Mouse (Mus musculus): ENCODE data around the gene Ptprh. TPM values are rescaled to one million over a fixed set of nuclear protein-coding genes. Genes with fewer than 3 reads are reported as not detected.

Ptprh gene
- polyA plus RNA-seq, 2 experiments: not detected

DNA sequence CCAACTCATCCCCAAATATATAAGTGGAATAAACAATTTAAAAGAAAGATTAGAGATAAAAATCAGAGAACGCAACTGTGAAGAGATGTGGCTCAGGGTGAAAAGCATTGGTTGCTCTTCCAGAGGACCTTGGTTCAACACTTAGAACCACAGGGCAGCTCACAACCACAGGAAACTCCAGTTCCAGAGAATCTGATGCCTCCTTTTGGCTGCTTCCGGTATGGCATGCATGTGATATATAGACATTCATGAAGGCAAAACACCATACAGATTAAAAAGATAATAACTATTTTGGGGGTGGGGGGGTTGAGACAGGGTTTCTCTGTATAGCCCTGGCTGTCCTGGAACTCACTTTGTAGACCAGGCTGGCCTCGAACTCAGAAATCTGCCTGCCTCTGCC, 41.2 kb downstream of the Ptprh start:
- ATAC-seq (ENCODE audit: insufficient read depth): no peak
- no peaks in the 10 kb centered on the region for H3K4me1 ChIP-seq (replicated peaks; ENCODE audit: control insufficient read depth in 2 of 2, insufficient read depth in 2 of 2, low read length in 1 of 2)
- H3K4me3 ChIP-seq (ENCODE audit: insufficient read depth in 1 of 2, low read depth in 2 of 2, low read length in 2 of 2): no peak overlapping the region
- no peak for TF ChIP-seq EP300 (IDR thresholded peaks at IDR 0.05; ENCODE audit: low read depth)
- peak; percentile 16; the same call in 1 of the 2 replicates for TF ChIP-seq CTCF (IDR thresholded peaks at IDR 0.05; ENCODE audit: low read depth)
- WGBS (ENCODE audit: insufficient replicate concordance): 76% methylated on average over 3 of the region's 3 CpGs
- no peaks in the 10 kb centered on the region for H3K9me3 ChIP-seq (ENCODE audit: control insufficient read depth, low read length)
- H3K4me2 ChIP-seq (ENCODE audit: low read depth): no peak overlapping the region
- no peaks in the 10 kb centered on the region for H3K36me3 ChIP-seq (replicated peaks; ENCODE audit: control insufficient read depth, insufficient read depth, low read depth)
- no peaks in the 10 kb centered on the region for H3K27me3 ChIP-seq (ENCODE audit: control insufficient read depth, insufficient read depth, low read length)
- no peak for DNase-seq (ENCODE audit: low read depth in 3 of 3, low spot score in 3 of 3)
- H3K9ac ChIP-seq (replicated peaks): no peak overlapping the region
- H3K27ac ChIP-seq: no peak overlapping the region

DNA sequence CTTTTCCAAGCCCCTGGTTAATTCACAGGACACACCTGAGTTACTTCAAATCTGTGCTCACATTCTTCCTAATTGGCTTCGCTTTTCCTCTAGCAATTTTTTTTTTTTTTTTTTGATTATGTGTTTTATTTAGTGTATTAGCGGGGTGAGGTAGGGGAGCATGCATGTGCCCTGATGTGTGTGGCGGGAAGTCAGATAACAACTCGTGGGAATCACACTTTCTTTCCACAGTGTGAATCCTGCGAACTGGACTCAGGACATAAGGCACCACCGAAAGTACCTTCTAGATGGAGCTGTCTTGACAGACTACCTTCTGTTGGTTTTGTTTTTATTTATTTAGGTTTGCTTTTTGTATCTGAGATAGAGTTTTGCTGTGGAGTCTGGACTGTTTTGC, 46.7 kb downstream of the Ptprh start:
- H3K27ac ChIP-seq: no peak overlapping the region
- no peak for TF ChIP-seq CTCF (IDR thresholded peaks at IDR 0.05; ENCODE audit: low read depth)
- TF ChIP-seq EP300 (IDR thresholded peaks at IDR 0.05; ENCODE audit: low read depth): no peak
- no peak for ATAC-seq (ENCODE audit: insufficient read depth)
- DNase-seq (ENCODE audit: low read depth in 3 of 3, low spot score in 3 of 3): no peak
- no peak overlapping the region for H3K9ac ChIP-seq (replicated peaks)
- no peaks in the 10 kb centered on the region for H3K27me3 ChIP-seq (ENCODE audit: control insufficient read depth, insufficient read depth, low read length)
- WGBS (ENCODE audit: insufficient replicate concordance): 46% methylated on average over 6 of the region's 6 CpGs
- H3K36me3 ChIP-seq (replicated peaks; ENCODE audit: control insufficient read depth, insufficient read depth, low read depth): no peaks in the 10 kb centered on the region
- H3K9me3 ChIP-seq (ENCODE audit: control insufficient read depth, low read length): no peaks in the 10 kb centered on the region
- H3K4me2 ChIP-seq (ENCODE audit: low read depth): no peak overlapping the region
- H3K4me1 ChIP-seq (replicated peaks; ENCODE audit: control insufficient read depth in 2 of 2, insufficient read depth in 2 of 2, low read length in 1 of 2): no peaks in the 10 kb centered on the region
- H3K4me3 ChIP-seq (ENCODE audit: insufficient read depth in 1 of 2, low read depth in 2 of 2, low read length in 2 of 2): no peak overlapping the region

DNA sequence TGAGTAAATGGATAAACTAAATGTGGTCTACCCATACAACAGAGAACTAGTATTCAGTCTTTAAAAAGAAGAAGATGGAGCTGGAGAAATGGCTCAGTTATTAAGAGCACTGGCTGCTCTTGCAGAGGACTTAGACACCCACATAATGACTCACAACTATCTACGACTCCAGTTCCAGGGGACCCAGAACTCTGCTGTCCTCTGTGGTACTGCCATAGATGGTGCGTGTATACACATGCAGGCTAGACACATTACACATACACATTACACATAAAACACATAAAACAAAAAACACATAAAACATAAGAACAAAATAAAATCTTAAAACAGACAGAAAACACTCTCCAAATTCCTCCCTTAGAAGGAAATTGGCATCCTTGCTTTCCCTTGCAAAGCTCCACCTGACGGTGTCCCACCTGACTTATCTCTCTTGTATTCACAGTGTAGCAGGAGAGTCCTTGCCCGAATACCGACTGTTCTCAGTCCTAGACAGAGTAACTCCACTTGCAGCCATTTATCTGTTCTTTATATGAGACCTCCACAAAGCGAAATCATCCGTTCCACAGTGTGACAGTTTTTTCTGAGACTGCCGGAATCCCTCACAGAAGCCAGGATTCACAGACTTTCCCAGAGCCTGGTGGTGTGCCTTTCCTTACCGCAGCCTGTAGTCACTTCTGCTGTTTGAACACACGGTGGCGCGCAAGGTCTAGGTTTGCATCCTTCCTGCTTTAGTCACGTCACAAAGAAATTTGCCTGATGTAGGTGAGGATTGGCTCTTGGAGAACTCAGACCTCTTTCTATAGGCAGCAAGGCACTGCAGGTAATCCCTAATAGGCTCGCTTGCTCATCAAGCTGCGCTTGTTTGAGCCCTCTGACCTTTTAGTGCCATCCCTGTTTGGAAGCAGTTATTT, 47.3 kb downstream of the Ptprh start:
- Histone ChIP-seq H3K36me3 (replicated peaks; ENCODE audit: control insufficient read depth, insufficient read depth, low read depth) (no peaks in the 10 kb centered on the region), H3K4me3 (ENCODE audit: insufficient read depth in 1 of 2, low read depth in 2 of 2, low read length in 2 of 2) (no peak overlapping the region), H3K9me3 (ENCODE audit: control insufficient read depth, low read length) (no peaks in the 10 kb centered on the region), H3K4me2 (ENCODE audit: low read depth) (no peak overlapping the region), H3K4me1 (replicated peaks; ENCODE audit: control insufficient read depth in 2 of 2, insufficient read depth in 2 of 2, low read length in 1 of 2) (no peaks in the 10 kb centered on the region), H3K27ac (no peak overlapping the region), H3K9ac (replicated peaks) (no peak overlapping the region), H3K27me3 (ENCODE audit: control insufficient read depth, insufficient read depth, low read length) (no peaks in the 10 kb centered on the region)
- DNase-seq (ENCODE audit: low read depth in 3 of 3, low spot score in 3 of 3) (peak; percentile 55 to 69 (median 59)), ATAC-seq (ENCODE audit: insufficient read depth) (peak; percentile 74)
- 13% methylated on average over 15 of the region's 15 CpGs for WGBS (ENCODE audit: insufficient replicate concordance)
- TF ChIP-seq EP300 (IDR thresholded peaks at IDR 0.05; ENCODE audit: low read depth) (no peak), CTCF (IDR thresholded peaks at IDR 0.05; ENCODE audit: low read depth) (peak; percentile 96)

DNA sequence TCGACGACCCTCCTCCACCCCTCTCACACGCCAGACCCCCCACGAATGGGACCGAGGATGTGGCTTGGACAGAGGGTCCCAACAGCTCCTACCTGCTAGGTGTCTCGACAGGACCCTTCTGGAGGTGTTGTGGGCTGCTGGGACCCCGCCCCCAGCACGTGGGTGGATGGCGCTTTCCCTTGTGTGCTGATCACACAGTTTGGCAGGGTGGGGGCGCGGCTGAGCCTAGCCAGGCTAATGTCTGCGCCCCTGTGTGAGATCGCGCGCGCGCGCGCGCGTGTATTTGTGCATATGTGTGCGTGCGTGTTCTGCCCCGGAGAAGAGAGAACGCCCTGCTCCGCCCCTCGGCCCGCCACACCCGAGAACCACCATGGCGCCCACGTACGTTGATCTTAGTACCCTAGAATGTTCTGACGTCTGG, 56.6 kb downstream of the Ptprh start, which contains the start of gene Syt5:
Gene Syt5 (minus strand): TSS at position 321 of the 421 bp plus-strand sequence.
- no peaks in the 10 kb centered on the region for H3K36me3 ChIP-seq (replicated peaks; ENCODE audit: control insufficient read depth, insufficient read depth, low read depth)
- no peaks in the 10 kb centered on the region for H3K9me3 ChIP-seq (ENCODE audit: control insufficient read depth, low read length)
- no peak for ATAC-seq (ENCODE audit: insufficient read depth)
- 6% methylated on average over 33 of the region's 33 CpGs for whole genome bisulfite sequencing (ENCODE audit: insufficient replicate concordance)
- no peaks in the 10 kb centered on the region; the same call in 1 of the 2 replicates for H3K27me3 ChIP-seq (ENCODE audit: control insufficient read depth, insufficient read depth, low read length)
- no peak for DNase-seq (ENCODE audit: low read depth in 3 of 3, low spot score in 3 of 3)
- H3K4me1 ChIP-seq (replicated peaks; ENCODE audit: control insufficient read depth in 2 of 2, insufficient read depth in 2 of 2, low read length in 1 of 2): 0 out of 4 replicates have a peak, but pooled peaks cover 0 to 3% of the 10 kb centered on the region in 2 experiments
- H3K27ac ChIP-seq: no peak within 1 kb of the TSS
- H3K9ac ChIP-seq (replicated peaks): no peak within 1 kb of the TSS
- no peak within 1 kb of the TSS for H3K4me3 ChIP-seq (ENCODE audit: insufficient read depth in 1 of 2, low read depth in 2 of 2, low read length in 2 of 2)
- H3K4me2 ChIP-seq (ENCODE audit: low read depth): peak within 1 kb of the TSS; percentile 9; the same call in 1 of the 2 replicates
- TF ChIP-seq CTCF (IDR thresholded peaks at IDR 0.05; ENCODE audit: low read depth) (no peak), EP300 (IDR thresholded peaks at IDR 0.05; ENCODE audit: low read depth) (no peak)

DNA sequence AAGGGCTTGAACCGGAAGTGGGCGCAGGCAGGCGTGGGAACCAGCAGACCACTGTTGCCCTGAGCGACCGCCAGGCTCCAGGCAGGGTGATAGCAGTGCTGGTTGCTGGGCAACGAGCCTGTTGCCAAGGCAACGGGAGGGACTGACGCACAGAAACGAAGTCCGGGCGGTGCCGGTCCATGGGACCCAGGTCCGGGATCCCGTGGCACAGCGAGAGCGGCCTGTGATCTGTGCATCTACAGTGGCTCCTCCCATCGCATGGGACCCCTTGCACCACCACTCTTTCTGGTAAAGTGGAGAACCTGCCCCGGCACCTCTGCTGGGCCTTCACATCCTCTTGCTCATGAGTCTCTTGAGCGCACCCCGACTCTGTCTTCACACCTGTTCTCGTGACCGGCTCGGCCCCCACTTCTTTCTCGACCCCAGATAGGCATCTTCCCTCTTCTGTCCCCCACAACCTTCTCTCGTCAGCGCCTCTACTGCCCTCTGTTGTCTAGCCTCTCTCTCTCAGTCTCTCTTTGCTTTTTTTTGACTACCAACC, 57.2 kb downstream of the Ptprh start:
- Histone ChIP-seq H3K4me1 (replicated peaks; ENCODE audit: control insufficient read depth in 2 of 2, insufficient read depth in 2 of 2, low read length in 1 of 2) (0 out of 4 replicates have a peak, but pooled peaks cover 0 to 3% of the 10 kb centered on the region in 2 experiments), H3K9ac (replicated peaks) (no peak overlapping the region), H3K4me3 (ENCODE audit: insufficient read depth in 1 of 2, low read depth in 2 of 2, low read length in 2 of 2) (no peak overlapping the region), H3K9me3 (ENCODE audit: control insufficient read depth, low read length) (no peaks in the 10 kb centered on the region), H3K4me2 (ENCODE audit: low read depth) (no peak overlapping the region), H3K36me3 (replicated peaks; ENCODE audit: control insufficient read depth, insufficient read depth, low read depth) (no peaks in the 10 kb centered on the region), H3K27me3 (ENCODE audit: control insufficient read depth, insufficient read depth, low read length) (no peaks in the 10 kb centered on the region; the same call in 1 of the 2 replicates), H3K27ac (no peak overlapping the region)
- TF ChIP-seq CTCF (IDR thresholded peaks at IDR 0.05; ENCODE audit: low read depth): no peak
- TF ChIP-seq EP300 (IDR thresholded peaks at IDR 0.05; ENCODE audit: low read depth): no peak
- WGBS (ENCODE audit: insufficient replicate concordance): 4% methylated on average over 26 of the region's 26 CpGs
- DNase-seq (ENCODE audit: low read depth in 3 of 3, low spot score in 3 of 3): no peak
- peak; percentile 47; the same call in 1 of the 2 replicates for ATAC-seq (ENCODE audit: insufficient read depth)
